Mouse (Mus musculus): ENCODE measurements around the gene Arhgef33.
"Not testable (repeated sequence)": the region's sequence is repeated elsewhere in the genome, so short reads cannot be mapped to it uniquely, and the experiment has no call there.

The Arhgef33 gene

GRCm38 (mm10) chr17:80346591-80347125 lies 39.5 kb downstream of the Arhgef33 start:
- DNase-seq (ENCODE audit: low read depth), result no peak

GRCm38 (mm10) chr17:80347234-80347633 lies 40.0 kb downstream of the Arhgef33 start:
- DNase-seq (ENCODE audit: low read depth), result no peak

- DNase-seq (ENCODE audit: low read depth), result no peak
These were observed 53.0 kb downstream of the Arhgef33 start for GRCm38 (mm10) chr17:80360245-80360644.

GRCm38 (mm10) chr17:80367276-80367675 lies 60.1 kb downstream of the Arhgef33 start:
- DNase-seq (ENCODE audit: low read depth), result no peak

- DNase-seq (ENCODE audit: low read depth), result no peak
These were observed 61.4 kb downstream of the Arhgef33 start for GRCm38 (mm10) chr17:80368606-80369005.

GRCm38 (mm10) chr17:80372989-80373725 lies 66.0 kb downstream of the Arhgef33 start, which contains the start of gene Gm10190:
TSS of gene Gm10190 (minus strand) at chr17:80373541.
- peak; percentile 49 for DNase-seq (ENCODE audit: low read depth)

- DNase-seq (ENCODE audit: low read depth), result no peak
These were observed 66.5 kb downstream of the Arhgef33 start for GRCm38 (mm10) chr17:80373726-80374096.

- not testable (repeated sequence) for DNase-seq (ENCODE audit: low read depth)
These were observed 71.2 kb downstream of the Arhgef33 start for GRCm38 (mm10) chr17:80378386-80378785.

- DNase-seq (ENCODE audit: low read depth), result no peak
These were observed 78.5 kb downstream of the Arhgef33 start for GRCm38 (mm10) chr17:80385671-80386070.

- no peak for DNase-seq (ENCODE audit: low read depth)
These were observed 82.8 kb downstream of the Arhgef33 start for GRCm38 (mm10) chr17:80390024-80390423.

- peak; percentile 51 for DNase-seq (ENCODE audit: low read depth)
These were observed 84.5 kb downstream of the Arhgef33 start for GRCm38 (mm10) chr17:80391423-80392403.

- DNase-seq (ENCODE audit: low read depth), result no peak
These were observed 91.0 kb downstream of the Arhgef33 start for GRCm38 (mm10) chr17:80398243-80398642.

- DNase-seq (ENCODE audit: low read depth), result no peak
These were observed 104.0 kb downstream of the Arhgef33 start for GRCm38 (mm10) chr17:80411182-80411581.

- DNase-seq (ENCODE audit: low read depth), result no peak
These were observed 111.5 kb downstream of the Arhgef33 start for GRCm38 (mm10) chr17:80418572-80419210.

- DNase-seq (ENCODE audit: low read depth), result no peak
These were observed 113.8 kb downstream of the Arhgef33 start for GRCm38 (mm10) chr17:80420998-80421397.

- DNase-seq (ENCODE audit: low read depth), result no peak
These were observed 119.0 kb downstream of the Arhgef33 start for GRCm38 (mm10) chr17:80426171-80426570.

GRCm38 (mm10) chr17:80426901-80427300 lies 119.7 kb downstream of the Arhgef33 start:
- DNase-seq (ENCODE audit: low read depth), result no peak

GRCm38 (mm10) chr17:80427966-80428365 lies 120.8 kb downstream of the Arhgef33 start:
- DNase-seq (ENCODE audit: low read depth), result no peak

- no peak for DNase-seq (ENCODE audit: low read depth)
These were observed 124.8 kb downstream of the Arhgef33 start for GRCm38 (mm10) chr17:80431997-80432396.

- no peak for DNase-seq (ENCODE audit: low read depth)
These were observed 127.2 kb downstream of the Arhgef33 start for GRCm38 (mm10) chr17:80434430-80434829.

- DNase-seq (ENCODE audit: low read depth), result no peak
These were observed 128.5 kb downstream of the Arhgef33 start for GRCm38 (mm10) chr17:80435680-80436079.

GRCm38 (mm10) chr17:80445433-80445832 lies 138.2 kb downstream of the Arhgef33 start:
- no peak for DNase-seq (ENCODE audit: low read depth)

Data from c-Kit-positive CD71-negative TER-119-negative erythroid progenitor cells, embryonic 14.5 days (primary cell).